Mouse (Mus musculus) CD4-positive, CD25-positive, alpha-beta regulatory T cell, adult 4 months (primary cell): ENCODE results near the gene Mast4. TPM values are rescaled to one million over a fixed set of nuclear protein-coding genes. Genes with fewer than 3 reads are reported as not detected.

ENCODE experiments used
- ATAC-seq: one replicate; pipeline ENCODE4 v1.8.0; 2017
- polyA plus RNA-seq, 2 experiments: library from polyadenylated mRNA; unstranded; fragments of 100-300 nt; shearing (Covaris generic); gene quantifications; one replicate each; pipeline ENCODE4 v1.2.1; 2017

Gene Mast4
- polyA plus RNA-seq, 2 experiments from 2014 or later = 18.5 to 22.4 TPM

GRCm38 (mm10) chr13:103119728-103120127 lies 214.6 kb downstream of the Mast4 start:
- ATAC-seq = no peak

- no peak for ATAC-seq
Observed at GRCm38 (mm10) chr13:103115116-103115515, 219.2 kb downstream of the Mast4 start.

GRCm38 (mm10) chr13:103114274-103114673 lies 220.0 kb downstream of the Mast4 start:
- no peak for ATAC-seq

GRCm38 (mm10) chr13:103109872-103110271 lies 224.4 kb downstream of the Mast4 start:
- peak; percentile 57 for ATAC-seq

GRCm38 (mm10) chr13:103107362-103107761 lies 226.9 kb downstream of the Mast4 start:
- no peak for ATAC-seq

GRCm38 (mm10) chr13:103102598-103102997 lies 231.7 kb downstream of the Mast4 start:
- ATAC-seq = no peak

- peak; percentile 23 for ATAC-seq
Observed at GRCm38 (mm10) chr13:103096346-103097150, 237.7 kb downstream of the Mast4 start.

- no peak for ATAC-seq
Observed at GRCm38 (mm10) chr13:103095491-103095890, 238.8 kb downstream of the Mast4 start.

GRCm38 (mm10) chr13:103094595-103094994 lies 239.7 kb downstream of the Mast4 start:
- ATAC-seq = no peak

- ATAC-seq = no peak
Observed at GRCm38 (mm10) chr13:103093713-103094112, 240.6 kb downstream of the Mast4 start.

GRCm38 (mm10) chr13:103085540-103086121 lies 248.7 kb downstream of the Mast4 start:
- ATAC-seq = no peak

GRCm38 (mm10) chr13:103082891-103083290 lies 251.4 kb downstream of the Mast4 start:
- ATAC-seq = no peak

GRCm38 (mm10) chr13:103079806-103080205 lies 254.5 kb downstream of the Mast4 start:
- no peak for ATAC-seq

GRCm38 (mm10) chr13:103078815-103079214 lies 255.5 kb downstream of the Mast4 start:
- no peak for ATAC-seq

GRCm38 (mm10) chr13:103073461-103073860 lies 260.8 kb downstream of the Mast4 start:
- ATAC-seq = no peak

- no peak for ATAC-seq
Observed at GRCm38 (mm10) chr13:103071783-103072182, 262.5 kb downstream of the Mast4 start.

GRCm38 (mm10) chr13:103067581-103068166 lies 266.6 kb downstream of the Mast4 start:
- ATAC-seq = no peak

GRCm38 (mm10) chr13:103065437-103065836 lies 268.9 kb downstream of the Mast4 start:
- no peak for ATAC-seq

GRCm38 (mm10) chr13:103061680-103062079 lies 272.6 kb downstream of the Mast4 start:
- no peak for ATAC-seq

- ATAC-seq = no peak
Observed at GRCm38 (mm10) chr13:103059995-103060652, 274.2 kb downstream of the Mast4 start.

- ATAC-seq = no peak
Observed at GRCm38 (mm10) chr13:103056451-103056850, 277.8 kb downstream of the Mast4 start.

GRCm38 (mm10) chr13:103052661-103053060 lies 281.6 kb downstream of the Mast4 start:
- ATAC-seq = no peak

- ATAC-seq = no peak
Observed at GRCm38 (mm10) chr13:103048954-103049353, 285.3 kb downstream of the Mast4 start.
